Mouse (Mus musculus): Measurements from ENCODE around the gene Ankmy2.
"Not testable (repeated sequence)": the region's sequence is repeated elsewhere in the genome, so short reads cannot be mapped to it uniquely, and the experiment has no call there.

Gene Ankmy2

DNA sequence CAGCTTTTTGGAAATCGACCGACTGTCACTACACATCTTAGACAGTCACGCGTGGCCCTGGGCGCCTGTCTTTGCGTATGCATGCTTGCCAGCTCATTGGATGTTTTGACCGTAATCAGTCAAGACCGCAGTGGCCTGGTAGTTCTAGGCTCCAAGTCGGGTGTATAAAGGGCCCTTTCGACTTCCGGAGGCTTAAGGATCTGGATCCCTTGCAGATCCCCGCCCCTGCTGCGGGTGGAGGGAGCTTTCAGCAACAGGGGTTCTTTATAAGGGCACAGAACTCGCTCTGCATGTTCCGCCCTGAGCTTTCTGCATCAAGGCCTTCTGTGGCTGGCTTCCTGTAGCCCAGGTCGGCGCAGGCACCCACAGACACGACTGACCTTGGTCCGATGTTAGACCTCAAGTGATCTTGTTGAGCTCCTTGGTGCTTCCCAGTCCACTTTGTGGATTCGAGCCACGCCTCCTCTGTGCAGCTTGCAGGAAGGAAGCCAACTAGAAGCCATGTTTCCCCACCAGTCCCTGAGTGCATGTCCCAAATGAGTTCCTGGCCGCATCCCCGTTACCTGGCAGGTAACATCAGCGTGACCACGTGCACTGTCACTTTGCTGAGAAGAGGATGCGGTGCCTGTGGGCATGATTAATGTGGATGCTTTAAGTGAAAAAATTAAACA is 859 bp downstream of the Ankmy2 start, which contains the start of gene Bzw2:
Gene Bzw2 (minus strand): TSS at position 443 of the 671 bp plus-strand sequence.
- peak; percentile 64 for DNase-seq (ENCODE audit: low read depth, low spot score)

- no peak for DNase-seq (ENCODE audit: low read depth, low spot score)
These were observed 7.3 kb downstream of the Ankmy2 start for GRCm38 (mm10) chr12:36164126-36164791.

DNA sequence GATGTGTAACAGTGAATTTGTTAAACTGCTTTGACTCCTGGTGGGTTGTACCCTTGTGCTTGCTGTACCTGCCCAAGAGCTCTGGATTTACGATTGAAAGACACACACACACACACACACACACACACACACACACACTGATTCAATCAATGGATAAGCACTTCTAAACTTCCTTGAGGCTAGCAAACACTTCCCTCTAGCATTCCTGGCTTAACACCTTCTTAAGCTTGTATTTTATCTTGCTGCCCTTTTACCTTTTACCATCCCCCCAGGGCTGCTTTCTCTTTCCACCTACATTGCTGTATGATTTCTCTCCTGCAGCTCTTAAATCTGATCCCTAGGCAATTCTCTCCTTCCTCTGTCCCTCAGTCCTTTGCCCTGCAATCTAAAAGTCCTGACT is 8.4 kb downstream of the Ankmy2 start:
- no peak for DNase-seq (ENCODE audit: low read depth, low spot score)

DNA sequence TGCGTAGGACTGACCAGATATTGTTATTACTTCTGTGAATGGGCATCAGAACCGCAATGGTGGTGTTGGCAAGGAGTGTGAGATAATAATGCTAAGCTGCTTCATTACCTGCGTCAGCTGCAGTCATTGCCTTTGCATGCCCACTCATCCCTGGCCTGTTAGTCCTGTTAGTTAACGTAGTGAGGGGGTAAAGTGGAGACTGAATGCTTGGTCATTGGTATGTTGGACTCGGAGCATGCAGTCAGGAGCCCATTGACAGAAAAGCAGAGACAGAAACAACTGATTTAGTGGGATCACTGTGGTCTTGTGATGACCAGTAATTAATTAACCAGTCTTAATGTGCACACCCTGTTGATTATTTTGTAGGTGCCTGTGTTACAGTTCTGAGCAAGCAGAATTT is 20.3 kb downstream of the Ankmy2 start:
- no peak for DNase-seq (ENCODE audit: low read depth, low spot score)

- DNase-seq (ENCODE audit: low read depth, low spot score) = no peak
These were observed 25.7 kb downstream of the Ankmy2 start for GRCm38 (mm10) chr12:36182570-36182969.

GRCm38 (mm10) chr12:36187081-36187480 is 30.2 kb downstream of the Ankmy2 start:
- DNase-seq (ENCODE audit: low read depth, low spot score) = no peak

GRCm38 (mm10) chr12:36189610-36190009 is 32.7 kb downstream of the Ankmy2 start:
- DNase-seq (ENCODE audit: low read depth, low spot score) = no peak

- DNase-seq (ENCODE audit: low read depth, low spot score) = no peak
These were observed 33.4 kb downstream of the Ankmy2 start for GRCm38 (mm10) chr12:36190343-36190742.

DNA sequence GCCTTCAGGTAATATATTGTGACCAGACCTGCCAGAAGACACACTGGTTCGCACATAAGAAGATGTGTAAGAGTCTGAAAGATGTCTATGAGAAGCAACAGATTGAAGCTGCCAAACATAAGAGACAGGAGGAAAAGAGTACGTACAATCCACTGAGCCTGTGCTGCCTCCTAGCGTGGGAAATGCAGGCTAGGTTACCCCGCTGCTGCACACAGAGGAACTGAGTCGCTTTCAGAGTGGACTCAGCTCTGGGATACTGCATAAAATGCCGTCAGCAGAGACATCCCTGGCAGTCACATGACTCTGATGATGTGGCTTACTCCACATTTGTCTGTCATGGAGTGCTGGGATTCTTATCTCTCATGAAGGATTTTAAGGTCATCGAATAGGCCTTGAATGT is 38.1 kb downstream of the Ankmy2 start:
- DNase-seq (ENCODE audit: low read depth, low spot score) = no peak

DNA sequence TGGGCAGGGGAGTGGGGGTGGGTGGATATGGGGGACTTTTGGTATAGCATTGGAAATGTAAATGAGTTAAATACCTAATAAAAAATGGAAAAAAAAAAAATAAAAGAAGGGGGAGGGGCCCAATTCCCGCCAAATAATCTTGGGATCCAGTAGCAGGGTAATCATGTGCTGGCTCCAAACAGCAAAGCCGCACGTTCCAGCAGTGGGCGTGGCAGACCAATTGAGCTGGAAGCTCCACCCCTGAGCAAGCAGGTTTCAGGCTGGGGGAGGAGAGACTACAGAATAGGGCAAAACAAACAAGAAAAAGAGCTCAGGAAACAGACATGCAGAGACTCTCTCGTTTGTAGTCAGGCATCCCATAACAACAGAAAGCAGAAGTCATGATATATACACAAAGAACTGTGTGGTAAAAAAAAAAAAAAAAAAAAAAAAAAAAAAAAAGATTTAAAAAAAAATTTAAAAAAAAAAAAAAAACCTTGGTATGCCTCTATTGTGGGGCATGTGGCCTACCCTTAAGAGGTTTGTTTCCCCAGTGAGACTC is 48.7 kb downstream of the Ankmy2 start:
- not testable (repeated sequence) for DNase-seq (ENCODE audit: low read depth, low spot score)

- peak; percentile 82 for DNase-seq (ENCODE audit: low read depth, low spot score)
These were observed 50.3 kb downstream of the Ankmy2 start for GRCm38 (mm10) chr12:36207072-36207799.

GRCm38 (mm10) chr12:36207800-36208148 is 50.9 kb downstream of the Ankmy2 start:
- no peak for DNase-seq (ENCODE audit: low read depth, low spot score)

DNA sequence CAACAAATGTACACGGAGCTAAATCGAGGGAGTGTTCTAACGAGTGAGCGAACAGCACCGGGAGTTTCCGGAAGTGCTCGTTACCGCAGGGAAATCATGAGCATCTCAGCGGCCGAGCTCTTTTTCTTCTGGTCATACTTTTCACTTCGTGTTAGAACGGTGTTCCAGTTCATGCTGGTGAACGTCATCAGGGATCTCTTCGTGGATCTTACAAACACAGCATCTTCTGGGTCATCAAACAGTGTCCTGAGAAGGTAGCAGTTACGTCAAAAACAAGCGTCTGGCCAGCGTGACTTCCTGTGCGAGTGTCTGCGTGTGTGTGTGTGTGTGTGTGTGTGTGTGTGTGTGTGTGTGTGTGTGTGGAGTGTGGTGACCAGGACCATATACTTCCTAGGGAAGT is 51.5 kb downstream of the Ankmy2 start:
- DNase-seq (ENCODE audit: low read depth, low spot score) = no peak

DNA sequence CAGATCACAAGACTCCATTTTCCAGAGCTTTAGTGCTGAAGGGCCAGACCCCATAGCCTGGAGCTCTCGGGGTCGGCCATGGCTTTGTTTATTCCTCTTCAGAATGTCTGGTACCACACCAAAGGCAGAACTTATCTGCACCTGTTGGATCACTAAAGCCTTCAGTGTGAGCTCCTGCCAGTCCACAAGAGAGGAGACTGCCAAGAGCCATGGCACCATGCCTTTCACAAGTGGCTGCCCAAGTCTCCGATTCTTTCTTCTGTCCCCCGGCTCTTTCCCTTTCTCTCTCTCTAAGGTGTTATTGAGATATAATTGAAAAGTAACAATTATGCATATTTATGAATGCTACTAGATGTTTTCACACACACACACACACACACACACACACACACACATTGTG is 53.2 kb downstream of the Ankmy2 start:
- peak; percentile 25 for DNase-seq (ENCODE audit: low read depth, low spot score)

DNA sequence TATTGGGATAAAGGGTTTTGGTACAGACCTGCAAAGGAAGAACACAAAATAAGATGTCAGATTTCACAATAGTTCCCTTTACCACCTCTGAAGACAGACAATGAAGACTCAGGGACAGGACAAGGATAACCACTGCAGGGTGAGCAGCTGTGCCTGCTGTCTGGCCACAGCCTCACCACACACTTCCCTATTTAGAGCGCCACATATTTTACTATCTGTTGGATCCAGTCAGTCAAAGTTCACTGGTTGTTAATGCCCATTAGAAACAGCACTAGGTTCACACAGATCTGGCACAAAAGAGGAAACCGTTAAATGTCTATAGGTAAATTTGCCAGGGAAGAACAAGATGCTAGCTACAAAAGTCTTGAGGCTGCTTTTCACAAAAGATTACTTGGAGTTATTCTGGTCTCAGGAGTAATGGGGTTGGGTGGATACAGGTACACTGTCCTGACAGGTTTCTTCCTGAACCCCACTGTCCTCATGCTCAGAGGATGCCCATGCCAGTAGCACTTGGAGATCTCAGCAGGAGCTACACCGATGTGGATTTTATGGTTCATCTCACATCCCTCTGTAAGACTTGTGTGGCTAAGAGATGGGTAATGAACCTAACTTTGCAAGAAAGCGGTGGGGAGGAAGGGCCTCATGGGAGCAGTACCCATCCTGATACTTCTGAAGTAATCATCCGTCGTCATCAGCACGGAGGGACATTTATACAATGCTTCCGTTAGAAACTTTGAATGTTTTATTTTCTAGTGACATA is 57.7 kb downstream of the Ankmy2 start:
- no peak for DNase-seq (ENCODE audit: low read depth, low spot score)

GRCm38 (mm10) chr12:36215149-36215480 is 58.2 kb downstream of the Ankmy2 start:
- peak; percentile 42 for DNase-seq (ENCODE audit: low read depth, low spot score)

DNA sequence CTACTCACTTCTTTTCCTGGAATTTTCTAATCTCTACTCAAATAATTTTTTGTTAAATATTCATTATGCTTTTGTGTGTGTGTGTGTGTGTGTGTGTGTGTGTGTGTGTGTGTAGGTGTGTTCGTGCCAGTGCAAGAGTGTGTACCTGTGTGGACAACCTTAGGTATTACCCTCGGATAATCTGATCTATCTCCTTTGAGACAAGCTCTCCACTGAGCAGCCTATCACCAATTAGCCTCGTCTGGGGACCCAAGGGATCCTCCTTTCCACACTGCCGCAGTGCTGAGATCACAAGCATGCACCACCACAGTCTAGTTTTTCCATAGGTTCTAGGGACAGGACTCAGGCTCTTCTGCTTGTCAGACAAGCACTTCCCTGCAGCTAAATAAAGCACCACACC is 59.3 kb downstream of the Ankmy2 start:
- no peak for DNase-seq (ENCODE audit: low read depth, low spot score)

- DNase-seq (ENCODE audit: low read depth, low spot score) = no peak
These were observed 60.0 kb downstream of the Ankmy2 start for GRCm38 (mm10) chr12:36216905-36217304.

GRCm38 (mm10) chr12:36224392-36224791 is 67.5 kb downstream of the Ankmy2 start:
- DNase-seq (ENCODE audit: low read depth, low spot score) = no peak

DNA sequence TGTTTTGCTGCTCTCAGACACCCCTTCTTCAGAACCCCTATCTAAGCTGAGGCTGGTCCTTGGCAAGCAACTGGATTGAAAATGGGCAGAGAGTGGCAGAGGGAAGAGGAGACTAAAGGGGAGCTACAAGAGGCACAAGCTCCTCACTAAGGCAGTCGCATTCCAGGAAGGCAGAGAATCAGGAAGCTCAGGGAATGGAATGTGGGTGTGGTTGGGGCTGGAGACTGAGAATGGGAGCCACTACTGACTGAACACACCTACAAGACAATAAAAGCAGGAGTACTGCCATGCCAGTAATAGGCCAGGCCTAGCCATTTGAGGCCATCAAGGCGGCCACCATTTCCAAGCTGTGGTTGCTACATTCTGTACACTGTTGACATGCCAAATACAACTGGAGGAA is 74.5 kb downstream of the Ankmy2 start:
- DNase-seq (ENCODE audit: low read depth, low spot score) = no peak

- no peak for DNase-seq (ENCODE audit: low read depth, low spot score)
These were observed 84.3 kb downstream of the Ankmy2 start for GRCm38 (mm10) chr12:36241171-36241570.
